Mouse (Mus musculus) liver, embryonic 11.5 days (tissue): Measurements from ENCODE around the gene Ldb2. TPM values are rescaled to one million over a fixed set of nuclear protein-coding genes. Genes with fewer than 3 reads are reported as not detected.

ENCODE experiments used
- ATAC-seq: fragments of 200-750 bp; cut with Nextera tagmentation; replicated peaks from 2 replicates; pipeline ENCODE4 v1.8.0; 2017; ENCODE audit warnings: moderate number of reproducible peaks, mild to moderate bottlenecking, moderate TSS enrichment, moderate library complexity; ENCODE audit not compliant: low FRiP score
- DNase-seq: peaks from one replicate; pipeline ENCODE4 v3.0.0-alpha.2; 2017; ENCODE audit warnings: low spot score
- H3K27ac ChIP-seq: fragments of 300-500 bp; sonication (generic); 2 replicates; pipeline ENCODE4 v1.5.1; 2014; ENCODE audit warnings: mild to moderate bottlenecking, low read depth, low read length, control low read depth
- H3K27me3 ChIP-seq: fragments of 300-500 bp; sonication (generic); replicated peaks from 2 replicates; pipeline ENCODE4 v1.6.1; 2014; ENCODE audit warnings: low read length, mixed read lengths; ENCODE audit not compliant: control insufficient read depth, insufficient read depth
- H3K36me3 ChIP-seq: fragments of 300-500 bp; sonication (generic); 2 replicates; pipeline ENCODE4 v1.6.1; 2014; ENCODE audit warnings: mild to moderate bottlenecking, low read length, moderate library complexity, mixed read lengths; ENCODE audit not compliant: control insufficient read depth, insufficient read depth
- H3K4me1 ChIP-seq: fragments of 300-500 bp; sonication (generic); replicated peaks from 2 replicates; pipeline ENCODE4 v1.6.1; 2014; ENCODE audit warnings: low read length, mixed read lengths; ENCODE audit not compliant: control insufficient read depth, insufficient read depth
- H3K4me2 ChIP-seq: fragments of 300-500 bp; sonication (generic); 2 replicates; pipeline ENCODE4 v1.6.1; 2014; ENCODE audit warnings: mild to moderate bottlenecking, control low read depth, moderate library complexity
- H3K4me3 ChIP-seq: fragments of 300-500 bp; sonication (generic); 2 replicates; pipeline ENCODE4 v1.5.1; 2014; ENCODE audit warnings: low read depth, low read length, control low read depth
- H3K9ac ChIP-seq: fragments of 300-500 bp; sonication (generic); 2 replicates; pipeline ENCODE4 v1.6.1; 2014; ENCODE audit warnings: low read depth, low read length, control low read depth
- H3K9me3 ChIP-seq: fragments of 300-500 bp; sonication (generic); 2 replicates; pipeline ENCODE4 v1.6.1; 2016; ENCODE audit warnings: low read length, inconsistent platforms, mixed read lengths; ENCODE audit not compliant: control insufficient read depth
- WGBS: fragments of 180-500 bp; shearing (Covaris S2); extraction: QIAGEN DNeasy Blood & Tissue Kit; methylation state at CpG from one replicate; pipeline ENCODE4 v1.1.7; 2014; 5-methylcytosine and 5-hydroxymethylcytosine counted together
- polyA plus RNA-seq: library from polyadenylated mRNA; unstranded; fragments of >200 nt; fragmentation: Nextera tagmentation; extraction: Ambion mirVana; gene quantifications from 2 replicates; pipeline ENCODE4 v1.2.1, GENCODE M21; 2014

The Ldb2 gene
- polyA plus RNA-seq, 1 experiment from 2014 or later = 12.6 TPM

- H3K9me3 ChIP-seq = no peaks in the 10 kb centered on the region
- WGBS = 71% methylated on average over 4 of the region's 4 CpGs
- no peak overlapping the region for H3K4me2 ChIP-seq
- H3K4me3 ChIP-seq = no peak overlapping the region
- DNase-seq (no peak), ATAC-seq (no peak)
- H3K9ac ChIP-seq = no peak overlapping the region
- no peaks in the 10 kb centered on the region for H3K36me3 ChIP-seq
- H3K27me3 ChIP-seq = no peaks in the 10 kb centered on the region
- H3K4me1 ChIP-seq = no peaks in the 10 kb centered on the region
- no peak overlapping the region for H3K27ac ChIP-seq
These were observed 20.1 kb downstream of the Ldb2 start for GRCm38 (mm10) chr5:44779340-44779739.

GRCm38 (mm10) chr5:44768472-44768871, 31.0 kb downstream of the Ldb2 start:
- Histone ChIP-seq H3K4me2 (no peak overlapping the region), H3K27me3 (no peaks in the 10 kb centered on the region), H3K27ac (no peak overlapping the region), H3K9ac (no peak overlapping the region), H3K36me3 (no peaks in the 10 kb centered on the region), H3K4me3 (no peak overlapping the region), H3K4me1 (no peaks in the 10 kb centered on the region), H3K9me3 (no peaks in the 10 kb centered on the region)
- WGBS = 81% methylated on average over 8 of the region's 8 CpGs
- DNase-seq (no peak), ATAC-seq (no peak)

- H3K27ac ChIP-seq = no peak overlapping the region
- H3K9ac ChIP-seq = no peak overlapping the region
- no peaks in the 10 kb centered on the region for H3K9me3 ChIP-seq
- H3K4me3 ChIP-seq = no peak overlapping the region
- no peaks in the 10 kb centered on the region for H3K4me1 ChIP-seq
- no peaks in the 10 kb centered on the region for H3K27me3 ChIP-seq
- H3K36me3 ChIP-seq = no peaks in the 10 kb centered on the region
- ATAC-seq = no peak
- 55% methylated on average over 7 of the region's 7 CpGs for WGBS
- DNase-seq = no peak
- H3K4me2 ChIP-seq = no peak overlapping the region
These were observed 34.6 kb downstream of the Ldb2 start for GRCm38 (mm10) chr5:44764911-44765310.

- Histone ChIP-seq H3K4me3 (no peak overlapping the region), H3K4me1 (no peaks in the 10 kb centered on the region), H3K4me2 (no peak overlapping the region), H3K27ac (no peak overlapping the region), H3K36me3 (no peaks in the 10 kb centered on the region), H3K27me3 (no peaks in the 10 kb centered on the region), H3K9me3 (no peaks in the 10 kb centered on the region), H3K9ac (no peak overlapping the region)
- ATAC-seq = no peak
- no peak for DNase-seq
- WGBS = 62% methylated on average over 4 of the region's 4 CpGs
These were observed 40.3 kb downstream of the Ldb2 start for GRCm38 (mm10) chr5:44759178-44759577.

GRCm38 (mm10) chr5:44754156-44754910, 45.1 kb downstream of the Ldb2 start:
- no peak for ATAC-seq
- no peak for DNase-seq
- 83% methylated on average over 1 of the region's 1 CpGs for WGBS

GRCm38 (mm10) chr5:44745706-44746105, 53.8 kb downstream of the Ldb2 start:
- Histone ChIP-seq H3K27ac (no peak overlapping the region), H3K4me2 (no peak overlapping the region), H3K36me3 (no peaks in the 10 kb centered on the region), H3K27me3 (no peaks in the 10 kb centered on the region), H3K9ac (no peak overlapping the region), H3K4me1 (no peaks in the 10 kb centered on the region), H3K9me3 (no peaks in the 10 kb centered on the region), H3K4me3 (no peak overlapping the region)
- no peak for ATAC-seq
- no peak for DNase-seq
- 88% methylated on average over 1 of the region's 1 CpGs for WGBS

More at GRCm38 (mm10) chr5:44754156-44754910, 45.1 kb downstream of the Ldb2 start:
- no peak overlapping the region for H3K4me3 ChIP-seq
- H3K9me3 ChIP-seq = no peaks in the 10 kb centered on the region
- H3K36me3 ChIP-seq = no peaks in the 10 kb centered on the region
- no peak overlapping the region for H3K9ac ChIP-seq
- no peaks in the 10 kb centered on the region for H3K4me1 ChIP-seq
- no peak overlapping the region for H3K27ac ChIP-seq
- no peaks in the 10 kb centered on the region for H3K27me3 ChIP-seq
- no peak overlapping the region for H3K4me2 ChIP-seq

- H3K27ac ChIP-seq = no peak overlapping the region
- H3K4me2 ChIP-seq = no peak overlapping the region
- no peaks in the 10 kb centered on the region for H3K4me1 ChIP-seq
- H3K9ac ChIP-seq = no peak overlapping the region
- WGBS = 81% methylated on average over 3 of the region's 3 CpGs
- no peaks in the 10 kb centered on the region for H3K27me3 ChIP-seq
- DNase-seq (no peak), ATAC-seq (no peak)
- no peaks in the 10 kb centered on the region for H3K36me3 ChIP-seq
- H3K9me3 ChIP-seq = no peaks in the 10 kb centered on the region
- no peak overlapping the region for H3K4me3 ChIP-seq
These were observed 63.1 kb downstream of the Ldb2 start for GRCm38 (mm10) chr5:44736366-44736765.

GRCm38 (mm10) chr5:44734131-44734723, 65.3 kb downstream of the Ldb2 start:
- ATAC-seq = no peak
- Histone ChIP-seq H3K4me1 (no peaks in the 10 kb centered on the region), H3K27ac (no peak overlapping the region), H3K9me3 (no peaks in the 10 kb centered on the region), H3K36me3 (no peaks in the 10 kb centered on the region), H3K4me3 (no peak overlapping the region), H3K4me2 (no peak overlapping the region), H3K9ac (no peak overlapping the region), H3K27me3 (no peaks in the 10 kb centered on the region)
- DNase-seq = no peak
- 88% methylated on average over 3 of the region's 3 CpGs for WGBS
